Mouse (Mus musculus): Measurements from ENCODE around the gene Ier5. TPM values are rescaled to one million over a fixed set of nuclear protein-coding genes. Genes with fewer than 3 reads are reported as not detected.

The Ier5 gene
- polyA plus RNA-seq, 1 experiment from 2014 or later = 7.1 TPM

DNA sequence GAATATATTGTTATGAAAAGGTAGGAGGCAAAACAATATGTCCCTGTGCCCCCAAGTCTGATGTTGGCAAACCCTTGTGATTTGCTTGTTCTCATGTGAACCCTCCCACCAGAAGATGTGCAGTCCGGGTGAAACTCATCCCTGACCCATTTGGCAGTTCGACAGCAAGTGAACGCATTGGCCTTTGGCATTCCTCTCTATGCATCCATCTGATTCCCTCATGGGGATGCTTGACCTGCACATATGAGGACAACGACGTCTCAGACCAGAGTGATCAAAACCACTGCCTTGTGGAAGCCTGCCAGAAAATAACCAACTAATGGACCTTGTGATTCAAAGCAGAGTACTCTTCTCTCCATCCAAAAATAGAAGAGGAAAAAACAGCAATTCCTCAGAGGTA lies 27.3 kb upstream of the Ier5 start:
- no peaks in the 10 kb centered on the region for H3K36me3 ChIP-seq (ENCODE audit: control insufficient read depth, insufficient read depth, low read length)
- no peak overlapping the region for H3K27ac ChIP-seq (ENCODE audit: low read length)
- H3K9ac ChIP-seq (replicated peaks; ENCODE audit: low read depth, low read length) = no peak overlapping the region
- H3K4me1 ChIP-seq (ENCODE audit: control insufficient read depth, insufficient read depth, low read length) = no peaks in the 10 kb centered on the region
- H3K27me3 ChIP-seq (ENCODE audit: control insufficient read depth, insufficient read depth, low read length) = no peaks in the 10 kb centered on the region
- H3K9me3 ChIP-seq (ENCODE audit: control insufficient read depth, low read depth, low read length) = no peaks in the 10 kb centered on the region
- no peak overlapping the region for H3K4me2 ChIP-seq (replicated peaks; ENCODE audit: low read depth, low read length)
- WGBS = 76% methylated on average over 5 of the region's 5 CpGs
- H3K4me3 ChIP-seq (ENCODE audit: low read depth, low read length) = no peak overlapping the region
- no peak for ATAC-seq (ENCODE audit: insufficient number of reproducible peaks, insufficient read depth, low FRiP score, low read depth)

DNA sequence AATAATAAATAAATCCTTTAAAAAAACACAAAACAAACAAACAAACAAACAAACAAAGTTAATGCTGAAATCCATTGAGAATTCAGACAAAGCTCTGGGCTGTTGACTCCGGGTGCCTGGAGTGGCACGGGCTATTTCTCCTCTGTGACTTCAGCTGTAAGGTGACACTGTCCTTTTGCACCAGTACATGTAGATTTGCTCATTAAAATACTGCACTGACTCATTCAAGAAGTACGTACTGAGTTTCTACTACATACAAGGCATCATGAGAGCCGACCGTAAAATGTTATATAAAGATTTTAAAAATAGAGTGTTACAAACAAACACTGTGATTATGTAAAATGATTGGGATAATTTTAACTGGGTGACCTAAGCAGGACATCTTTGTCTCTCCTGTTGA lies 25.0 kb upstream of the Ier5 start:
- Histone ChIP-seq H3K27me3 (ENCODE audit: control insufficient read depth, insufficient read depth, low read length) (no peaks in the 10 kb centered on the region), H3K9me3 (ENCODE audit: control insufficient read depth, low read depth, low read length) (no peaks in the 10 kb centered on the region), H3K4me2 (replicated peaks; ENCODE audit: low read depth, low read length) (no peak overlapping the region), H3K9ac (replicated peaks; ENCODE audit: low read depth, low read length) (no peak overlapping the region), H3K36me3 (ENCODE audit: control insufficient read depth, insufficient read depth, low read length) (no peaks in the 10 kb centered on the region), H3K27ac (ENCODE audit: low read length) (no peak overlapping the region), H3K4me3 (ENCODE audit: low read depth, low read length) (no peak overlapping the region), H3K4me1 (ENCODE audit: control insufficient read depth, insufficient read depth, low read length) (no peaks in the 10 kb centered on the region)
- 92% methylated on average over 5 of the region's 5 CpGs for WGBS
- no peak for ATAC-seq (ENCODE audit: insufficient number of reproducible peaks, insufficient read depth, low FRiP score, low read depth)

GRCm38 (mm10) chr1:155121977-155122939 lies 22.8 kb upstream of the Ier5 start:
- no peak overlapping the region for H3K27ac ChIP-seq (ENCODE audit: low read length)
- WGBS = 78% methylated on average over 21 of the region's 21 CpGs
- no peaks in the 10 kb centered on the region for H3K27me3 ChIP-seq (ENCODE audit: control insufficient read depth, insufficient read depth, low read length)
- no peaks in the 10 kb centered on the region for H3K9me3 ChIP-seq (ENCODE audit: control insufficient read depth, low read depth, low read length)
- no peaks in the 10 kb centered on the region for H3K4me1 ChIP-seq (ENCODE audit: control insufficient read depth, insufficient read depth, low read length)
- ATAC-seq (ENCODE audit: insufficient number of reproducible peaks, insufficient read depth, low FRiP score, low read depth) = no peak
- H3K4me3 ChIP-seq (ENCODE audit: low read depth, low read length) = no peak overlapping the region
- no peak overlapping the region for H3K4me2 ChIP-seq (replicated peaks; ENCODE audit: low read depth, low read length)
- H3K9ac ChIP-seq (replicated peaks; ENCODE audit: low read depth, low read length) = no peak overlapping the region
- H3K36me3 ChIP-seq (ENCODE audit: control insufficient read depth, insufficient read depth, low read length) = no peaks in the 10 kb centered on the region

- no peaks in the 10 kb centered on the region for H3K36me3 ChIP-seq (ENCODE audit: control insufficient read depth, insufficient read depth, low read length)
- H3K27ac ChIP-seq (ENCODE audit: low read length) = no peak overlapping the region
- H3K4me1 ChIP-seq (ENCODE audit: control insufficient read depth, insufficient read depth, low read length) = no peaks in the 10 kb centered on the region
- no peak overlapping the region for H3K9ac ChIP-seq (replicated peaks; ENCODE audit: low read depth, low read length)
- ATAC-seq (ENCODE audit: insufficient number of reproducible peaks, insufficient read depth, low FRiP score, low read depth) = no peak
- H3K4me2 ChIP-seq (replicated peaks; ENCODE audit: low read depth, low read length) = no peak overlapping the region
- H3K27me3 ChIP-seq (ENCODE audit: control insufficient read depth, insufficient read depth, low read length) = no peaks in the 10 kb centered on the region
- H3K4me3 ChIP-seq (ENCODE audit: low read depth, low read length) = no peak overlapping the region
- 71% methylated on average over 1 of the region's 1 CpGs for WGBS
- H3K9me3 ChIP-seq (ENCODE audit: control insufficient read depth, low read depth, low read length) = no peaks in the 10 kb centered on the region
Measured at GRCm38 (mm10) chr1:155119719-155120118, 20.3 kb upstream of the Ier5 start.

DNA sequence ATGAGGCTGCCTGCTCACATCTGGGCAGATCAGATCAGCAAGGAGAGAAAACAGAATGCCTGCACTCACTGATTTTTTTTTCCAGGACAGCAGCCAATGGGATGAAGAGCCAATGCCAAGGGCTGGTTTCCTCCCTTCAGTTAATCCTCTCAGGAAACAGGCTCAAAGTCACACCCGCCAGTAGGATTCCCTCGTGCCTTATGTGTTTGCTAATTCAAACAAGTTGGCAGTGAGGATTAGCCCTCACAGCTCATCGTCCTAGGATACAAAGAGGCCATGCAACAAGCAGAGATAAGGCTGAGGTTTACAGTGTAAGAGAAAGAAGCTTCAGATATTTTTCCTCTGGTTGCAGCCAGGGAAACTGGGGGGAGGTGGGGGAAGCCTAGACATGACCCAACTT lies 14.5 kb upstream of the Ier5 start:
- Histone ChIP-seq H3K9me3 (ENCODE audit: control insufficient read depth, low read depth, low read length) (no peaks in the 10 kb centered on the region), H3K27ac (ENCODE audit: low read length) (no peak overlapping the region), H3K36me3 (ENCODE audit: control insufficient read depth, insufficient read depth, low read length) (no peaks in the 10 kb centered on the region), H3K4me3 (ENCODE audit: low read depth, low read length) (no peak overlapping the region), H3K9ac (replicated peaks; ENCODE audit: low read depth, low read length) (no peak overlapping the region), H3K27me3 (ENCODE audit: control insufficient read depth, insufficient read depth, low read length) (no peaks in the 10 kb centered on the region), H3K4me1 (ENCODE audit: control insufficient read depth, insufficient read depth, low read length) (peaks cover 10% of the 10 kb centered on the region; the same call in 1 of the 2 replicates), H3K4me2 (replicated peaks; ENCODE audit: low read depth, low read length) (no peak overlapping the region)
- ATAC-seq (ENCODE audit: insufficient number of reproducible peaks, insufficient read depth, low FRiP score, low read depth) = no peak
- 22% methylated on average over 3 of the region's 3 CpGs for WGBS

DNA sequence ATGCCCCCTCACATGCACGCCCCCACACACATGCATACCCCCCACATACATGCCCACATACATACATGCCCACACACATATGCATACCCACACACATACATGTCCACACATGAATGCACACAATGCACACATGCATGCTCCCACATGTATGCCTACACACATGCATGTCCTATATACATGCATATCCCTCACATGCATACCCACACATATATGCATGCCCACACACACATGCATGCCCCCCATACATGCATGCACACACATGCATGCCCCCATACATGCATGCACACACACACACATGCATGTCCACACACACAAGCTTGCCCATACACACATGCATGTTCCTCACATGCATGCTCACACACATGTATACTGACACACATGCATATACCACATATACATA lies 13.4 kb upstream of the Ier5 start:
- H3K27ac ChIP-seq (ENCODE audit: low read length) = no peak overlapping the region
- no peaks in the 10 kb centered on the region for H3K9me3 ChIP-seq (ENCODE audit: control insufficient read depth, low read depth, low read length)
- H3K4me1 ChIP-seq (ENCODE audit: control insufficient read depth, insufficient read depth, low read length) = peaks cover 20% of the 10 kb centered on the region; the same call in 1 of the 2 replicates
- WGBS = 91% methylated on average over 1 of the region's 1 CpGs
- no peaks in the 10 kb centered on the region for H3K36me3 ChIP-seq (ENCODE audit: control insufficient read depth, insufficient read depth, low read length)
- H3K4me3 ChIP-seq (ENCODE audit: low read depth, low read length) = no peak overlapping the region
- H3K4me2 ChIP-seq (replicated peaks; ENCODE audit: low read depth, low read length) = no peak overlapping the region
- H3K9ac ChIP-seq (replicated peaks; ENCODE audit: low read depth, low read length) = no peak overlapping the region
- H3K27me3 ChIP-seq (ENCODE audit: control insufficient read depth, insufficient read depth, low read length) = no peaks in the 10 kb centered on the region
- ATAC-seq (ENCODE audit: insufficient number of reproducible peaks, insufficient read depth, low FRiP score, low read depth) = no peak

DNA sequence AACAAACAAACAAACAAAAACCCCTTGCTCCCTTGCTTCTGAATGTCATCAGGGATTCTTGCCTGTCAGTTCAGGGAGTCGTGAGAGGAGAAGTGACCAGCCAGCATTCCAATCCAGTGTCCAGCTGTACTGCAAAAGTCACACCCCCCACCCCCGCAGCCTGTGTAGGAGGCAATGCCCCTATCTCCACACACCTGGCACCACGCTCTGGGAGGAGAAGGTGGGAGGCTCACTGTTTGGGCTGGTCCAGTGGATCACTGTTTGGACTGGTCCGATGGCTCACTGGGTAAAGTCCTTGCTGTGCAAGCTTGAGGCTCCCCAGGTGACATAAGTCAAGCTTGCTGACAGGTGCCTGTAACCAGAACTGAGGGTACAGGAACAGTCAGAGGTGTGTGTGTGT lies 12.7 kb upstream of the Ier5 start:
- 54% methylated on average over 4 of the region's 4 CpGs for WGBS
- Histone ChIP-seq H3K4me1 (ENCODE audit: control insufficient read depth, insufficient read depth, low read length) (peaks cover 20% of the 10 kb centered on the region; the same call in 1 of the 2 replicates), H3K4me2 (replicated peaks; ENCODE audit: low read depth, low read length) (no peak overlapping the region), H3K9me3 (ENCODE audit: control insufficient read depth, low read depth, low read length) (no peaks in the 10 kb centered on the region), H3K4me3 (ENCODE audit: low read depth, low read length) (no peak overlapping the region), H3K27me3 (ENCODE audit: control insufficient read depth, insufficient read depth, low read length) (no peaks in the 10 kb centered on the region), H3K36me3 (ENCODE audit: control insufficient read depth, insufficient read depth, low read length) (no peaks in the 10 kb centered on the region), H3K9ac (replicated peaks; ENCODE audit: low read depth, low read length) (no peak overlapping the region), H3K27ac (ENCODE audit: low read length) (no peak overlapping the region)
- ATAC-seq (ENCODE audit: insufficient number of reproducible peaks, insufficient read depth, low FRiP score, low read depth) = no peak

GRCm38 (mm10) chr1:155111491-155111890 lies 12.1 kb upstream of the Ier5 start:
- no peak overlapping the region for H3K4me2 ChIP-seq (replicated peaks; ENCODE audit: low read depth, low read length)
- no peak for ATAC-seq (ENCODE audit: insufficient number of reproducible peaks, insufficient read depth, low FRiP score, low read depth)
- no peaks in the 10 kb centered on the region for H3K27me3 ChIP-seq (ENCODE audit: control insufficient read depth, insufficient read depth, low read length)
- no peaks in the 10 kb centered on the region for H3K36me3 ChIP-seq (ENCODE audit: control insufficient read depth, insufficient read depth, low read length)
- WGBS = 51% methylated on average over 6 of the region's 6 CpGs
- no peak overlapping the region for H3K9ac ChIP-seq (replicated peaks; ENCODE audit: low read depth, low read length)
- no peaks in the 10 kb centered on the region for H3K9me3 ChIP-seq (ENCODE audit: control insufficient read depth, low read depth, low read length)
- peaks cover 20% of the 10 kb centered on the region; the same call in 1 of the 2 replicates for H3K4me1 ChIP-seq (ENCODE audit: control insufficient read depth, insufficient read depth, low read length)
- H3K27ac ChIP-seq (ENCODE audit: low read length) = no peak overlapping the region
- no peak overlapping the region for H3K4me3 ChIP-seq (ENCODE audit: low read depth, low read length)
